Mouse (Mus musculus) cerebral cortex, adult 2 months (tissue): Measurements from ENCODE around the gene Nek7.

Source experiments
- WGBS: fragments of 180-500 bp; shearing (Covaris S2); methylation state at CpG from one replicate; pipeline ENCODE4 v1.1.7; 2018; 5-methylcytosine and 5-hydroxymethylcytosine counted together

Nek7 gene

GRCm38 (mm10) chr1:138568434-138569232, 51.3 kb downstream of the Nek7 start:
- WGBS: 58% methylated on average over 6 of the region's 6 CpGs

- WGBS: 73% methylated on average over 9 of the region's 9 CpGs
Measured at GRCm38 (mm10) chr1:138567946-138568345, 52.0 kb downstream of the Nek7 start.

GRCm38 (mm10) chr1:138564677-138565076, 55.3 kb downstream of the Nek7 start:
- 94% methylated on average over 6 of the region's 6 CpGs for WGBS

- WGBS: 71% methylated on average over 12 of the region's 12 CpGs
Measured at GRCm38 (mm10) chr1:138560733-138561132, 59.2 kb downstream of the Nek7 start.

GRCm38 (mm10) chr1:138559213-138560101, 60.5 kb downstream of the Nek7 start:
- 67% methylated on average over 12 of the region's 12 CpGs for WGBS

GRCm38 (mm10) chr1:138558342-138558741, 61.6 kb downstream of the Nek7 start:
- 81% methylated on average over 3 of the region's 3 CpGs for WGBS

GRCm38 (mm10) chr1:138554926-138555325, 65.0 kb downstream of the Nek7 start:
- 97% methylated on average over 5 of the region's 5 CpGs for WGBS

GRCm38 (mm10) chr1:138550184-138550583, 69.8 kb downstream of the Nek7 start:
- WGBS: 56% methylated on average over 6 of the region's 6 CpGs

- WGBS: 68% methylated on average over 1 of the region's 1 CpGs
Measured at GRCm38 (mm10) chr1:138542170-138542515, 77.8 kb downstream of the Nek7 start.

- WGBS: 74% methylated on average over 8 of the region's 8 CpGs
Measured at GRCm38 (mm10) chr1:138541495-138542169, 78.3 kb downstream of the Nek7 start.

- 98% methylated on average over 1 of the region's 1 CpGs for WGBS
Measured at GRCm38 (mm10) chr1:138539713-138540112, 80.2 kb downstream of the Nek7 start.

GRCm38 (mm10) chr1:138535758-138536574, 84.0 kb downstream of the Nek7 start:
- 77% methylated on average over 16 of the region's 16 CpGs for WGBS

- 92% methylated on average over 5 of the region's 5 CpGs for WGBS
Measured at GRCm38 (mm10) chr1:138530604-138531003, 89.3 kb downstream of the Nek7 start.

- 69% methylated on average over 6 of the region's 6 CpGs for WGBS
Measured at GRCm38 (mm10) chr1:138523962-138524361, 96.0 kb downstream of the Nek7 start.

- 34% methylated on average over 5 of the region's 5 CpGs for WGBS
Measured at GRCm38 (mm10) chr1:138518235-138518634, 101.7 kb downstream of the Nek7 start.

- 64% methylated on average over 6 of the region's 6 CpGs for WGBS
Measured at GRCm38 (mm10) chr1:138517360-138518099, 102.4 kb downstream of the Nek7 start.

- WGBS: 81% methylated on average over 2 of the region's 2 CpGs
Measured at GRCm38 (mm10) chr1:138516946-138517345, 103.0 kb downstream of the Nek7 start.

- WGBS: 87% methylated on average over 9 of the region's 9 CpGs
Measured at GRCm38 (mm10) chr1:138515362-138515761, 104.6 kb downstream of the Nek7 start.

- WGBS: 89% methylated on average over 4 of the region's 4 CpGs
Measured at GRCm38 (mm10) chr1:138513982-138514381, 106.0 kb downstream of the Nek7 start.

- WGBS: 80% methylated on average over 4 of the region's 4 CpGs
Measured at GRCm38 (mm10) chr1:138510566-138510965, 109.4 kb downstream of the Nek7 start.
